Mouse (Mus musculus): ENCODE data around the gene 1700086D15Rik. TPM values are rescaled to one million over a fixed set of nuclear protein-coding genes. Genes with fewer than 3 reads are reported as not detected.

Gene 1700086D15Rik
- polyA plus RNA-seq, 1 experiment from 2014 or later, result 0.22 TPM

- Histone ChIP-seq H3K4me2 (peak overlapping the region; percentile 97), H3K27ac (ENCODE audit: low read depth) (peak overlapping the region; percentile 54; the same call in 1 of the 2 replicates), H3K27me3 (ENCODE audit: insufficient read depth, low read length) (0 out of 2 replicates have a peak, but pooled peaks cover 5% of the 10 kb centered on the region), H3K9me3 (ENCODE audit: low read depth, low read length) (no peaks in the 10 kb centered on the region; the same call in 1 of the 2 replicates), H3K36me3 (ENCODE audit: insufficient read depth) (no peaks in the 10 kb centered on the region), H3K4me3 (ENCODE audit: low read depth, low read length) (peak overlapping the region; percentile 85), H3K9ac (no peak overlapping the region), H3K4me1 (ENCODE audit: insufficient read depth) (no peaks in the 10 kb centered on the region)
- ATAC-seq (ENCODE audit: insufficient read depth) (peak; percentile 19; the same call in 1 of the 2 replicates), DNase-seq (peak; percentile 30)
- WGBS, result 48% methylated on average over 7 of the region's 7 CpGs
- TF ChIP-seq CTCF (IDR thresholded peaks at IDR 0.05; ENCODE audit: low read depth), result no peak
Measured at GRCm38 (mm10) chr11:65160991-65161880, 1.5 kb upstream of the 1700086D15Rik start.

DNA sequence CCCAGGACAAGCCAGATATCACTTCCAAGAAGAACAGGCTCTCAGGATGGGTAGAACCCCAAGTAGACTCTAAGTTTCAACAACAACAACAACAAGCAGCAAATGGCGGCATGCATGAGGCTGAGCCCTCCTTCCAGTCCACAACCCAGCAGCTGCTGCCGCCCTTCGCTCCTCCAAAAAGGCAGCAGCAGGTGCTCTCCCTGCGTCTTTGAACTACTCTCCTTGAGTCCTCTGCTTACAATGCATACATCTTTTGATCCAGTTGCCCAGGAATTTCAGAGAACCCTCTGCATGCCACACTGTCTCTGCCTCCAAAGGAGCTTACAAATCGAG lies 1.1 kb downstream of the 1700086D15Rik start:
- DNase-seq (no peak), ATAC-seq (ENCODE audit: insufficient read depth) (no peak)
- Histone ChIP-seq H3K4me1 (ENCODE audit: insufficient read depth) (no peaks in the 10 kb centered on the region), H3K9me3 (ENCODE audit: low read depth, low read length) (no peaks in the 10 kb centered on the region; the same call in 1 of the 2 replicates), H3K27ac (ENCODE audit: low read depth) (no peak overlapping the region), H3K9ac (no peak overlapping the region), H3K27me3 (ENCODE audit: insufficient read depth, low read length) (0 out of 2 replicates have a peak, but pooled peaks cover 5% of the 10 kb centered on the region), H3K36me3 (ENCODE audit: insufficient read depth) (no peaks in the 10 kb centered on the region), H3K4me2 (no peak overlapping the region), H3K4me3 (ENCODE audit: low read depth, low read length) (no peak overlapping the region)
- no peak for TF ChIP-seq CTCF (IDR thresholded peaks at IDR 0.05; ENCODE audit: low read depth)
- 93% methylated on average over 5 of the region's 5 CpGs for WGBS

DNA sequence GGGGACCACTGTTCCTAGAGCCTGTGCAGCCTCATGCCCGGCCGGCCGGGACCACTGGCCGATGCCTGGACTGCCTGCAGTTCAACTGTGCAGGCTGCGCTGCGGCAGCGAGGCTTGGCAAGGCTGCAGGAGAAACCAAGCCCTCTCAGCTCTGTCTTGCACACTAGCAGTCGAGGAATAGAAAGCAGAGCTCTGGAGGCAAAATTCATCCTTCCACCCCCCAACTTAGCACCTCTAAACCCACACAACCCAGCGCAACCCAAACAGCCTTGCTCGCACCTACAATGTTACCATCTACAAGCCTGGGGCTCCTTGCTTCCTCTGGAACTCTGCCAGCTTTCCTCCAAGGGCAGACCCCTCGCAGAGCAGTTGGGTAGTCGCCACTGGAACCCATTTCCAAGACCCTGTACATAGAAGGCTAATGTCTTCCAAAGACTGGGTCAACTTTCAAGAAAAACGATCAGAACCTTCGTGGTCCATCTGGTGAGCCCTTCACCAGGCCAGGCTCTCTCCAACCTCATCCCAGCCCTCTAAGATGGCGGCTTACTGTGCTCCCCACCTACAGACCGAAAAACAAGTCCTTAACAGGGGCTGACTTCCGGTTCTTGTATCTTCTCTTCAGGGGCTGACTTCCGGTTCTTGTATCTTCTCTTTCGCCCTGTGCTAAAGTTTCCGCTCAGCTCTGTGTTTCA lies 1.6 kb downstream of the 1700086D15Rik start:
- WGBS, result 91% methylated on average over 20 of the region's 20 CpGs
- H3K9ac ChIP-seq, result no peak overlapping the region
- TF ChIP-seq CTCF (IDR thresholded peaks at IDR 0.05; ENCODE audit: low read depth), result no peak

DNA sequence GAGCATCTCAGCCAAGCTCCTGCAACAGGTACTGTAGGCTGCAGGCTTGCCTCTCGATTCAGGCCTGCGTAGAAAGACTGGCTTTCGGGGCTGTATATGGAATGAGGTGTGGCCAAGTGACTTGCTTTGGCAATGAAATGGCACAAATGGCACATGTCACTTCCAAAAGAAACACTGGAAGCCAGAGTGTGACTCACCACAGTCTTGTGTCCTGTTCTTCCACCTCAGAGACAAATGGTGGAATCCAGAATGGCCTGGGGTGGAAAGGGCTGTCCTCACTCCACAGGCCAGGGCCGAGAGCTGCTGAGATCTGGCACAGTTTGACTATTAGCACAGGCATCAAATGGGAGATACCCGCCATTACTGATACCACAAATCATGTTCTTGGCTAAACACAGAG lies 6.7 kb downstream of the 1700086D15Rik start:
- TF ChIP-seq CTCF (IDR thresholded peaks at IDR 0.05; ENCODE audit: low read depth), result no peak
- H3K27me3 ChIP-seq (ENCODE audit: insufficient read depth, low read length), result no peaks in the 10 kb centered on the region
- 0 out of 2 replicates have a peak, but pooled peaks cover 3% of the 10 kb centered on the region for H3K4me1 ChIP-seq (ENCODE audit: insufficient read depth)
- H3K9ac ChIP-seq, result no peak overlapping the region
- no peak overlapping the region for H3K4me3 ChIP-seq (ENCODE audit: low read depth, low read length)
- no peak for DNase-seq
- H3K9me3 ChIP-seq (ENCODE audit: low read depth, low read length), result no peaks in the 10 kb centered on the region
- no peak for ATAC-seq (ENCODE audit: insufficient read depth)
- H3K36me3 ChIP-seq (ENCODE audit: insufficient read depth), result no peaks in the 10 kb centered on the region
- 82% methylated on average over 5 of the region's 5 CpGs for WGBS
- H3K27ac ChIP-seq (ENCODE audit: low read depth), result no peak overlapping the region
- H3K4me2 ChIP-seq, result no peak overlapping the region

More for the DNA sequence above, 1.6 kb downstream of the 1700086D15Rik start:
- Histone ChIP-seq H3K36me3 (ENCODE audit: insufficient read depth) (no peaks in the 10 kb centered on the region), H3K9me3 (ENCODE audit: low read depth, low read length) (no peaks in the 10 kb centered on the region; the same call in 1 of the 2 replicates), H3K27ac (ENCODE audit: low read depth) (no peak overlapping the region), H3K27me3 (ENCODE audit: insufficient read depth, low read length) (0 out of 2 replicates have a peak, but pooled peaks cover 5% of the 10 kb centered on the region), H3K4me2 (no peak overlapping the region), H3K4me3 (ENCODE audit: low read depth, low read length) (no peak overlapping the region), H3K4me1 (ENCODE audit: insufficient read depth) (no peaks in the 10 kb centered on the region)
- DNase-seq (no peak), ATAC-seq (ENCODE audit: insufficient read depth) (no peak)

DNA sequence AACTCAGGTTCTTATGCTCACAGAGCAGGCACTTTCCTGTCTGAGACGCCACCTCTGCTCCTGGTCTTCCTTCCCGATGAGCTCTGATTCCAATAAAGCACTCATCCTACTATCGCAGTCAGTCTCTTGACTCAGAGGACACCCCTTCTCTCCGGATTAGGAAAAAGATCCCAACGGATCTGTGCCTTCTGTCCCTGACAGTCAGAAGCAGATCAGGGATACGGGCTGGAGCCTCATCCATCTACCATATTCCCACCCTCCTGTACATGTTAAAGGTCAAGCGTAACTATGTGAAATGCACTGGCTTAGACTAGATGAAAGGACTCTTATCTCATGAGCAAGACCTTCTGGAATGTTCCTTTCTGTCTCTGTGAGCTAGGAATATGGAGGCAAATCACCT lies 11.2 kb downstream of the 1700086D15Rik start:
- 73% methylated on average over 7 of the region's 7 CpGs for WGBS
- Histone ChIP-seq H3K4me1 (ENCODE audit: insufficient read depth) (0 out of 2 replicates have a peak, but pooled peaks cover 3% of the 10 kb centered on the region), H3K36me3 (ENCODE audit: insufficient read depth) (no peaks in the 10 kb centered on the region), H3K27me3 (ENCODE audit: insufficient read depth, low read length) (no peaks in the 10 kb centered on the region), H3K4me3 (ENCODE audit: low read depth, low read length) (no peak overlapping the region), H3K9me3 (ENCODE audit: low read depth, low read length) (no peaks in the 10 kb centered on the region), H3K9ac (no peak overlapping the region), H3K27ac (ENCODE audit: low read depth) (no peak overlapping the region), H3K4me2 (no peak overlapping the region)
- no peak for ATAC-seq (ENCODE audit: insufficient read depth)
- no peak for TF ChIP-seq CTCF (IDR thresholded peaks at IDR 0.05; ENCODE audit: low read depth)
- DNase-seq, result no peak

- H3K27me3 ChIP-seq (ENCODE audit: insufficient read depth, low read length), result no peaks in the 10 kb centered on the region
- H3K36me3 ChIP-seq (ENCODE audit: insufficient read depth), result no peaks in the 10 kb centered on the region
- no peak for TF ChIP-seq CTCF (IDR thresholded peaks at IDR 0.05; ENCODE audit: low read depth)
- no peaks in the 10 kb centered on the region for H3K9me3 ChIP-seq (ENCODE audit: low read depth, low read length)
- no peak overlapping the region for H3K4me3 ChIP-seq (ENCODE audit: low read depth, low read length)
- DNase-seq (no peak), ATAC-seq (ENCODE audit: insufficient read depth) (no peak)
- H3K4me1 ChIP-seq (ENCODE audit: insufficient read depth), result no peaks in the 10 kb centered on the region
- 67% methylated on average over 4 of the region's 4 CpGs for WGBS
- no peak overlapping the region for H3K27ac ChIP-seq (ENCODE audit: low read depth)
- no peak overlapping the region for H3K9ac ChIP-seq
- no peak overlapping the region for H3K4me2 ChIP-seq
Measured at GRCm38 (mm10) chr11:65142838-65143417, 16.8 kb downstream of the 1700086D15Rik start.

Data from lung, embryonic 14.5 days (tissue).